Comparison of ENCODE assay signal across 8 mouse cellular contexts in genomic region chr1:74361812-74362211, GRCm38 (mm10). TPM values are rescaled to one million over a fixed set of nuclear protein-coding genes. Genes with fewer than 3 reads are reported as not detected.
A peak's percentile ranks its signal among the peaks of the same experiment; 100 is the strongest.
DNase-seq lines count a peak whose midpoint lies in the region; ATAC-seq and TF ChIP-seq lines count a peak whose summit lies in the region.

Gene Catip (plus strand): TSS chr1:74362108.

- no peak within 1 kb of the TSS for H3K4me3 ChIP-seq in G1E (ENCODE audit: low read depth, low read length)
- H3K4me3 ChIP-seq in forebrain, embryonic 11.5 days (ENCODE audit: low read depth, low read length) = no peak within 1 kb of the TSS
- H3K4me3 ChIP-seq in heart, embryonic 16.5 days (ENCODE audit: low read length) = no peak within 1 kb of the TSS
- H3K4me3 ChIP-seq in liver, adult 2 months (ENCODE audit: insufficient read depth, low read depth, low read length) = no peak within 1 kb of the TSS
- peak within 1 kb of the TSS; percentile 64 for H3K4me3 ChIP-seq in testis, adult 2 months (ENCODE audit: control insufficient read depth, low read depth, low read length)

- H3K9me3 ChIP-seq in G1E (replicated peaks) = no peaks in the 10 kb centered on the region
- no peaks in the 10 kb centered on the region for H3K9me3 ChIP-seq in forebrain, embryonic 11.5 days (ENCODE audit: control insufficient read depth, low read length)
- no peaks in the 10 kb centered on the region; the same call in 1 of the 2 replicates for H3K9me3 ChIP-seq in heart, embryonic 16.5 days (replicated peaks; ENCODE audit: control insufficient read depth, low read length)

- H3K4me1 ChIP-seq in G1E (ENCODE audit: insufficient read depth, low read depth, low read length) = peaks cover 5% of the 10 kb centered on the region
- no peaks in the 10 kb centered on the region for H3K4me1 ChIP-seq in forebrain, embryonic 11.5 days (replicated peaks; ENCODE audit: control insufficient read depth, insufficient read depth, low read length)
- H3K4me1 ChIP-seq in heart, embryonic 16.5 days (ENCODE audit: control insufficient read depth, insufficient read depth, low read length) = no peaks in the 10 kb centered on the region
- H3K4me1 ChIP-seq in liver, adult 2 months (ENCODE audit: control insufficient read depth, insufficient read depth, low read length) = no peaks in the 10 kb centered on the region
- peaks cover 2% of the 10 kb centered on the region for H3K4me1 ChIP-seq in testis, adult 2 months (ENCODE audit: control insufficient read depth, insufficient read depth, low read length)

- no peak within 1 kb of the TSS for H3K27ac ChIP-seq in forebrain, embryonic 11.5 days (ENCODE audit: low read depth, low read length)
- H3K27ac ChIP-seq in heart, embryonic 16.5 days (ENCODE audit: low read length) = no peak within 1 kb of the TSS
- H3K27ac ChIP-seq in liver, adult 2 months (replicated peaks; ENCODE audit: insufficient read depth, low read depth, low read length) = no peak within 1 kb of the TSS
- no peak within 1 kb of the TSS for H3K27ac ChIP-seq in testis, adult 2 months (ENCODE audit: control insufficient read depth, insufficient read depth, low read depth, low read length)

- H3K79me2 ChIP-seq in liver, adult 2 months (ENCODE audit: control insufficient read depth, insufficient read depth, low read length) = no peaks in the 10 kb centered on the region

- 10% methylated on average over 2 of the region's 2 CpGs for WGBS in forebrain, embryonic 11.5 days
- 2% methylated on average over 2 of the region's 2 CpGs for WGBS in heart, embryonic 16.5 days
- WGBS in liver, adult 2 months = 5% methylated on average over 2 of the region's 2 CpGs

- no peak within 1 kb of the TSS for H3K4me2 ChIP-seq in forebrain, embryonic 11.5 days (ENCODE audit: low read depth, low read length, severe bottlenecking)
- H3K4me2 ChIP-seq in heart, embryonic 16.5 days (ENCODE audit: low read depth, low read length) = no peak within 1 kb of the TSS

- peak; percentile 66 for DNase-seq in G1E (ENCODE audit: low spot score)
- peak; percentile 59 for DNase-seq in c-Kit-positive CD71-positive TER-119-negative erythroid progenitor cells, embryonic 14.5 days (ENCODE audit: low read depth)
- DNase-seq in forebrain, embryonic 11.5 days (ENCODE audit: low spot score) = peak; percentile 74
- peak; percentile 86 for DNase-seq in kidney, postnatal 10 days
- DNase-seq in liver, adult 2 months (ENCODE audit: extremely low read depth, low read depth, low spot score) = peak; percentile 85
- DNase-seq in neural tube, embryonic 10.5 days (ENCODE audit: extremely low spot score, low spot score) = peak; percentile 58

- TF ChIP-seq POLR2A in liver, adult 2 months (IDR thresholded peaks at IDR 0.05; ENCODE audit: extremely low read depth, insufficient read depth, low read length) = no peak
- no peak for TF ChIP-seq POLR2A in testis, adult 2 months (IDR thresholded peaks at IDR 0.05; ENCODE audit: control insufficient read depth, low read depth, low read length)

- TF ChIP-seq CTCF in G1E (IDR thresholded peaks at IDR 0.05; ENCODE audit: low read depth, low read length) = peak; percentile 38; the same call in 1 of the 2 replicates
- TF ChIP-seq CTCF in liver, adult 2 months (IDR thresholded peaks at IDR 0.05; ENCODE audit: low read depth, low read length) = peak; percentile 66
- no peak for TF ChIP-seq CTCF in testis, adult 2 months (IDR thresholded peaks at IDR 0.05; ENCODE audit: control insufficient read depth, insufficient read depth, insufficient replicate concordance, low read depth, low read length)

- H3K36me3 ChIP-seq in G1E (replicated peaks) = no peaks in the 10 kb centered on the region
- H3K36me3 ChIP-seq in forebrain, embryonic 11.5 days (ENCODE audit: control insufficient read depth, insufficient read depth, low read length) = no peaks in the 10 kb centered on the region
- H3K36me3 ChIP-seq in heart, embryonic 16.5 days (ENCODE audit: control insufficient read depth, insufficient read depth) = no peaks in the 10 kb centered on the region
- no peaks in the 10 kb centered on the region for H3K36me3 ChIP-seq in liver, adult 2 months (ENCODE audit: control insufficient read depth, insufficient read depth, low read length)
- no peaks in the 10 kb centered on the region for H3K36me3 ChIP-seq in testis, adult 2 months (ENCODE audit: control insufficient read depth, insufficient read depth, low read length)

- peak; percentile 45; the same call in 1 of the 2 replicates for ATAC-seq in G1E (ENCODE audit: extremely low read depth, insufficient number of reproducible peaks, low FRiP score, poor library complexity, severe bottlenecking)
- peak; percentile 76 for ATAC-seq in forebrain, embryonic 11.5 days (replicated peaks; ENCODE audit: low FRiP score)
- ATAC-seq in heart, embryonic 16.5 days (replicated peaks; ENCODE audit: extremely low read depth, insufficient read depth, low FRiP score) = peak; percentile 64; the same call in 1 of the 2 replicates

- no peak within 1 kb of the TSS for H3K9ac ChIP-seq in forebrain, embryonic 11.5 days (ENCODE audit: low read length)
- no peak within 1 kb of the TSS for H3K9ac ChIP-seq in heart, embryonic 16.5 days (ENCODE audit: low read length)
- H3K9ac ChIP-seq in liver, adult 2 months (ENCODE audit: low read depth, low read length) = no peak within 1 kb of the TSS

- H3K27me3 ChIP-seq in G1E (ENCODE audit: insufficient read depth, low read length) = peaks cover 39% of the 10 kb centered on the region
- no peaks in the 10 kb centered on the region for H3K27me3 ChIP-seq in forebrain, embryonic 11.5 days (ENCODE audit: control insufficient read depth, insufficient read depth, low read length)
- no peaks in the 10 kb centered on the region for H3K27me3 ChIP-seq in heart, embryonic 16.5 days (ENCODE audit: control insufficient read depth, insufficient read depth, low read length)
- no peaks in the 10 kb centered on the region for H3K27me3 ChIP-seq in liver, adult 2 months (ENCODE audit: control insufficient read depth, insufficient read depth, low read length)
- no peaks in the 10 kb centered on the region for H3K27me3 ChIP-seq in testis, adult 2 months (ENCODE audit: control insufficient read depth, insufficient read depth, low read length)

RNA-seq across cellular contexts. Expression of gene Catip, which starts in this region (rescaled TPM):
- total RNA-seq in G1E (2014; fragmentation: Nextera tagmentation) = not detected in 2 replicates
- total RNA-seq in G1E (2017) = 0.27 TPM in 1 of 2 replicates, not detected in the other
- not detected in 2 replicates for polyA plus RNA-seq in G1E (2012)
- polyA plus RNA-seq in forebrain, embryonic 11.5 days (2014; fragmentation: Nextera tagmentation; extraction: Ambion mirVana) = 0.52 TPM in 1 of 2 replicates, not detected in the other
- polyA plus RNA-seq in heart, embryonic 16.5 days (2015; fragmentation: Nextera tagmentation; extraction: Ambion mirVana) = 0.62 and 1.1 TPM in 2 replicates
- total RNA-seq in liver, adult 2 months (2014; rRNA removed) = 0.09 TPM in 1 of 2 replicates, not detected in the other
- 0.09 TPM in 1 of 2 replicates, not detected in the other for polyA plus RNA-seq in liver, adult 2 months (2012; rRNA removed)
- 22.0 and 25.9 TPM in 2 replicates for polyA plus RNA-seq in testis, adult 2 months (2012; rRNA removed)

Comparison
In these comparisons a context has a peak if more than half of its experiments do, and no peak if none do; other contexts are left out.
1. RNA of gene Catip (polyA plus RNA-seq): 22.0 to 25.9 TPM in testis, adult 2 months; 0.62 to 1.1 TPM in heart, embryonic 16.5 days, 0.52 TPM in forebrain, embryonic 11.5 days, 0.09 TPM in liver, adult 2 months and not detected in G1E; every median in the first group is over 10 times any median in the second.
2. Peak in DNase-seq and ATAC-seq in G1E; RNA of the gene not detected or under 1 TPM.
3. Peak in DNase-seq and ATAC-seq in forebrain, embryonic 11.5 days; RNA of the gene not detected or under 1 TPM.
4. Peak in DNase-seq in liver, adult 2 months; RNA of the gene not detected or under 1 TPM.
5. Peak in every context shown above with its lines, with median percentiles within 50 percentile points of each other: ATAC-seq and DNase-seq.